ENCODE assay signal across 10 mouse cellular contexts in genomic region chr7:64164997-64165396, GRCm38 (mm10). TPM values are rescaled to one million over a fixed set of nuclear protein-coding genes. Genes with fewer than 3 reads are reported as not detected.
DNase-seq lines count a peak whose midpoint lies in the region; ATAC-seq and TF ChIP-seq lines count a peak whose summit lies in the region.
"Had no signal": no experiment of that assay in that cellular context is flagged by ENCODE, and none has a peak within 500 bp of the region (broad histone marks: within the 10 kb centered on the region; RNA-seq: fewer than 3 reads in every experiment).

No protein-coding gene starts in this region.

- DNase-seq in liver, postnatal 0 days, result no peak
- no peak for DNase-seq in liver, embryonic 11.5 days (ENCODE audit: low spot score)
- DNase-seq in Patski (ENCODE audit: low read depth, low spot score), result no peak
- DNase-seq in cerebellum, adult 9-10 months, result peak; percentile 56
- peak; percentile 73 for DNase-seq in heart, embryonic 10.5 days (ENCODE audit: low spot score)
- peak; percentile 62 for DNase-seq in left cerebral cortex, postnatal 4 days
- peak; percentile 38 for DNase-seq in right cerebral cortex, postnatal 25 days
- DNase-seq in ovary, adult 18-20 months (ENCODE audit: low spot score), result no peak

- no peaks in the 10 kb centered on the region for H3K27me3 ChIP-seq in liver, postnatal 0 days (ENCODE audit: insufficient read depth, low read length)
- no peaks in the 10 kb centered on the region for H3K27me3 ChIP-seq in liver, embryonic 11.5 days (replicated peaks; ENCODE audit: control insufficient read depth, insufficient read depth, low read length)
- H3K27me3 ChIP-seq in Patski, result no peaks in the 10 kb centered on the region
- no peaks in the 10 kb centered on the region for H3K27me3 ChIP-seq in heart, embryonic 10.5 days (ENCODE audit: insufficient read depth, poor library complexity, severe bottlenecking)
- H3K27me3 ChIP-seq: embryonic facial prominence, embryonic 13.5 days; limb, embryonic 13.5 days had no signal

- no peak overlapping the region for H3K27ac ChIP-seq in liver, postnatal 0 days (ENCODE audit: low read depth)
- H3K27ac ChIP-seq in liver, embryonic 11.5 days (ENCODE audit: low read depth, low read length), result no peak overlapping the region
- no peak overlapping the region for H3K27ac ChIP-seq in heart, embryonic 10.5 days
- H3K27ac ChIP-seq: embryonic facial prominence, embryonic 13.5 days; limb, embryonic 13.5 days had no signal

- CTCF ChIA-PET in Patski (lab: Charles Lee), result interaction anchor here (0.9 to 2.3 kb wide), 15 partner anchors 9 to 171 kb away, joined by 3 to 10 read pairs (median 4); partner anchors contain the start of gene Mtmr10

- intact Hi-C loops in left cerebral cortex, postnatal 4 days (cut with DNase I), result loop anchor here (5.0 to 10.0 kb wide), 4 partner anchors 122 to 572 kb away; partner anchors contain the start of genes Fan1 and Mtmr10

- POLR2A ChIA-PET in Patski (lab: Charles Lee), result interaction anchor here (0.7 kb wide), 1 partner anchor 207 kb away, joined by 4 read pairs; no protein-coding TSS in a partner anchor

- peak; percentile 72 for TF ChIP-seq CTCF in liver, postnatal 0 days (IDR thresholded peaks at IDR 0.05; ENCODE audit: low read depth)
- peak; percentile 96 for TF ChIP-seq CTCF in Patski (IDR thresholded peaks at IDR 0.05)

- ATAC-seq in liver, postnatal 0 days, result no peak
- no peak for ATAC-seq in liver, embryonic 11.5 days (replicated peaks; ENCODE audit: low FRiP score)
- peak; percentile 86 for ATAC-seq in Patski

- WGBS in liver, postnatal 0 days (ENCODE audit: insufficient replicate concordance), result 44% methylated on average over 3 of the region's 3 CpGs
- WGBS in liver, embryonic 11.5 days, result 75% methylated on average over 3 of the region's 3 CpGs
- WGBS in heart, embryonic 10.5 days, result 54% methylated on average over 3 of the region's 3 CpGs

- H3K4me1 ChIP-seq in liver, postnatal 0 days (ENCODE audit: insufficient read depth), result no peaks in the 10 kb centered on the region
- no peaks in the 10 kb centered on the region for H3K4me1 ChIP-seq in liver, embryonic 11.5 days (replicated peaks; ENCODE audit: control insufficient read depth, insufficient read depth, low read length)
- H3K4me1 ChIP-seq in heart, embryonic 10.5 days, result no peaks in the 10 kb centered on the region; the same call in 1 of the 2 replicates

- no peaks in the 10 kb centered on the region for H3K9me3 ChIP-seq in liver, postnatal 0 days (ENCODE audit: low read length)
- H3K9me3 ChIP-seq in liver, embryonic 11.5 days (ENCODE audit: control insufficient read depth, low read length), result no peaks in the 10 kb centered on the region
- H3K9me3 ChIP-seq in heart, embryonic 10.5 days, result no peaks in the 10 kb centered on the region
- H3K9me3 ChIP-seq: embryonic facial prominence, embryonic 13.5 days; limb, embryonic 13.5 days had no signal

- H3K4me2 ChIP-seq in liver, postnatal 0 days (ENCODE audit: low read depth, low read length), result no peak overlapping the region
- H3K4me2 ChIP-seq in liver, embryonic 11.5 days, result no peak overlapping the region
- H3K4me2 ChIP-seq: embryonic facial prominence, embryonic 13.5 days; limb, embryonic 13.5 days had no signal

- TF ChIP-seq EP300 in liver, postnatal 0 days (IDR thresholded peaks at IDR 0.05; ENCODE audit: low read depth), result no peak

- H3K9ac ChIP-seq in liver, postnatal 0 days (replicated peaks), result no peak overlapping the region
- H3K9ac ChIP-seq in liver, embryonic 11.5 days (ENCODE audit: low read depth, low read length), result no peak overlapping the region
- H3K9ac ChIP-seq: embryonic facial prominence, embryonic 13.5 days; limb, embryonic 13.5 days had no signal

- no peak overlapping the region for H3K4me3 ChIP-seq in liver, postnatal 0 days (ENCODE audit: low read depth, low read length)
- no peak overlapping the region for H3K4me3 ChIP-seq in liver, embryonic 11.5 days (ENCODE audit: low read depth, low read length)
- H3K4me3 ChIP-seq in heart, embryonic 10.5 days, result no peak overlapping the region
- H3K4me3 ChIP-seq: embryonic facial prominence, embryonic 13.5 days; limb, embryonic 13.5 days had no signal

- in situ Hi-C loops in Patski (cut with MboI; ENCODE audit: low pct_unique_long_range_greater_than_20kb), result loop anchor here (5.0 to 10.0 kb wide), 2 partner anchors 157 to 570 kb away; no protein-coding TSS in a partner anchor

- no peaks in the 10 kb centered on the region for H3K36me3 ChIP-seq in liver, postnatal 0 days (replicated peaks; ENCODE audit: insufficient read depth, low read length)
- H3K36me3 ChIP-seq in liver, embryonic 11.5 days (ENCODE audit: control insufficient read depth, insufficient read depth, low read length), result no peaks in the 10 kb centered on the region
- H3K36me3 ChIP-seq in heart, embryonic 10.5 days, result no peaks in the 10 kb centered on the region
- H3K36me3 ChIP-seq: embryonic facial prominence, embryonic 13.5 days; limb, embryonic 13.5 days had no signal

RNA-seq across cellular contexts. Expression of gene Trpm1, which starts 11.4 kb away (rescaled TPM):
- 0.24 TPM in 1 of 2 replicates, not detected in the other for polyA plus RNA-seq in liver, postnatal 0 days (2015; fragmentation: Nextera tagmentation; extraction: Ambion mirVana)
- polyA plus RNA-seq in liver, embryonic 11.5 days (2014; fragmentation: Nextera tagmentation; extraction: Ambion mirVana), result 0.21 TPM in 1 of 2 replicates, not detected in the other
- 0.28 TPM for polyA plus RNA-seq in Patski (2021)
- 0.21 and 0.37 TPM in 2 replicates for polyA plus RNA-seq in heart, embryonic 10.5 days (2016; fragmentation: Nextera tagmentation; extraction: Ambion mirVana)
- under 1 TPM; 0.10 to 0.77 TPM for total RNA-seq in left cerebral cortex, postnatal 4 days (2021)

Comparison
In these comparisons a context has a peak if more than half of its experiments do, and no peak if none do; other contexts are left out.
1. DNase-seq: peak in cerebellum, adult 9-10 months (single experiment), heart, embryonic 10.5 days (single experiment), left cerebral cortex, postnatal 4 days (single experiment) and right cerebral cortex, postnatal 25 days (single experiment); none in liver, postnatal 0 days (single experiment), liver, embryonic 11.5 days (single experiment), Patski (single experiment) and ovary, adult 18-20 months (single experiment).